Mouse (Mus musculus) T-helper 17 cell (primary cell): ENCODE measurements around the gene Gabra4.
"Not testable (repeated sequence)": the region's sequence is repeated elsewhere in the genome, so short reads cannot be mapped to it uniquely, and the experiment has no call there.

Experiments
- in situ Hi-C, 2 experiments: fragments of 300-600 bp; cut with MboI, MseI; formaldehyde crosslinking; loops; 1 replicate in 1 of 2; 2 replicates in 1 of 2; pipeline ENCODE4 v1.15.1; 2025; ENCODE audit warnings: high pct_unique_total_duplicates in 2 of 2

Gabra4 gene

GRCm38 (mm10) chr5:71525486-71525885 is 132.6 kb downstream of the Gabra4 start:
- in situ Hi-C loops = not testable (repeated sequence)
